Mouse (Mus musculus) kidney, adult 2 months (tissue): ENCODE measurements at regions not wholly inside any gene's neighbourhood (a gene's known extent, or its start where the extent isn't known, plus 50 kb on each side); places are given as distances from the start of the nearest gene placed in this dataset.

ENCODE experiments used
- CTCF ChIP-seq: fragments of 200-500 bp; conservative IDR thresholded peaks from 2 replicates; pipeline ENCODE4 v1.5.1; 2011; ENCODE audit warnings: low read depth, mild to moderate bottlenecking, control low read depth, low read length, moderate library complexity, mixed read lengths; ENCODE audit not compliant: insufficient read depth, insufficient read length
- POLR2A ChIP-seq: fragments of 200-500 bp; IDR thresholded peaks from one replicate; pipeline ENCODE4 v1.6.1; 2011; ENCODE audit warnings: low read depth, low read length, control low read depth

DNA sequence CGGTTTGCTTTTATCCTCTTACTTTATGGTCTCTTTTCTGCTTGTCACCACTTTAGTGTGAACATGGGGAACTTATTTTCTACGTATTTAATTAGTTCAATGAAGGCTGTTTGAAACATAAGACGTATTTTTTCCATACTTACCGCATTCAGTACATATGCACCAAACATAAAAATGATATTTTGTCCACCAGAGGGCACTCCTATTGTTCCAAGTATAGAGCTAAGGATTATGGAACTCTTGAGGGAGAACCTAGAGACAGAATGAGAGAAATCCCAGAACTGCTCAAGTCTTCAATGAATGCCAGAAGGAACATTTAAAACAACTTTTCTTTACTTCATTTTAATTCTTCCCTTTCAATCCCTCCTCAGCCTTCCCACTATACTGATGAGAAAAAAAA, 403.4 kb upstream of the Kif18a start:
- TF ChIP-seq POLR2A: no peak
- no peak for TF ChIP-seq CTCF
